Comparison of ENCODE assay signal across 17 mouse cellular contexts in the genomic region with DNA sequence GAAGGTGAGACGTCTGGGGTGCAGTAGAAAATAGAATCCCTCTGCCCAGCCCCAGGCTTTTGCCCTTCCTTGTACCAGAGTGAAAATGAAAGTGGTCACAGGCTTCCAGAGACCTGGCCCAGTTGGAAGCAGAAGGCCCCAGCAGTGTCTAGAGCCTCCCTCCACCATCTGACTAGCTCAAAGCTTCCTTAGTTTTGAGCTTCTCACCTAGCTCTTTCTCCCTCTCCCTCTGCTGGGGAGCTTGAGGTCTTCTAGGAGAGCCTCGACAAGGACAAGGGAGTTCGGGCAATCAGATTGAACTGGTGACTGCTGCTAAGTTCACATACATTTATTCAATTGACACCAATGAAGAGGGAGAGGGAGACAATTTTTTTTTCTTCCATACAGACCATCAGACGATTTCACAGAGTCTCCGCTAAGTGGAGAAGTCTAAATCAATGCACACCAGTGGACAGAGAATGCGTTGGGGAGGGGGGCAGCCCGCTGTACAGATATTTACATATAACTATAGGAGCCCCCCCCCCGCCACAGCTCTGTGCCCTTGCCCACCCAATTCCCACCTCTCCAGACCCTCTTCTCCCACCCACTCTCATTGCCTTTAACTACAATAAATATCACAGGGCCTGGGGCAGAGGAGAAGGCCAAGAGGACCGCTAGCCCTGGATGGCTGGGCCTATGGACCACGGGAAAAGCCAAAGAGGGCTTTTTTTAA. TPM values are rescaled to one million over a fixed set of nuclear protein-coding genes. Genes with fewer than 3 reads are reported as not detected.
A peak's percentile ranks its signal among the peaks of the same experiment; 100 is the strongest.
DNase-seq lines count a peak whose midpoint lies in the region; ATAC-seq lines count a peak whose summit lies in the region.
"Had no signal": no experiment of that assay in that cellular context is flagged by ENCODE, and none has a peak within 500 bp of the region (broad histone marks: within the 10 kb centered on the region; RNA-seq: fewer than 3 reads in every experiment).

No protein-coding gene starts in this region.

- H3K4me2 ChIP-seq in kidney, embryonic 14.5 days (replicated peaks; ENCODE audit: low read depth, low read length) = peak overlapping the region; percentile 78
- peak overlapping the region; percentile 74 for H3K4me2 ChIP-seq in embryonic facial prominence, embryonic 12.5 days (replicated peaks)
- peak overlapping the region; percentile 77 for H3K4me2 ChIP-seq in limb, embryonic 13.5 days (replicated peaks)

- H3K4me1 ChIP-seq in kidney, embryonic 14.5 days (ENCODE audit: control insufficient read depth, insufficient read depth, low read length) = 0 out of 2 replicates have a peak, but pooled peaks cover 5% of the 10 kb centered on the region
- H3K4me1 ChIP-seq in embryonic facial prominence, embryonic 12.5 days = peaks cover 16% of the 10 kb centered on the region; the same call in 1 of the 2 replicates
- H3K4me1 ChIP-seq in limb, embryonic 13.5 days = peaks cover 38% of the 10 kb centered on the region

- peaks cover 63% of the 10 kb centered on the region for H3K27me3 ChIP-seq in kidney, embryonic 14.5 days (ENCODE audit: control insufficient read depth, insufficient read depth, low read length)
- peaks cover 72% of the 10 kb centered on the region for H3K27me3 ChIP-seq in embryonic facial prominence, embryonic 12.5 days
- H3K27me3 ChIP-seq in limb, embryonic 13.5 days = peaks cover 100% of the 10 kb centered on the region

- DNase-seq in kidney, postnatal 25 days = no peak
- DNase-seq in adipocyte (ENCODE audit: low spot score) = peak; percentile 47
- no peak for DNase-seq in lung, postnatal 14 days
- no peak for DNase-seq in heart, postnatal 36 days
- DNase-seq: adrenal gland, adult 8-10 months; heart, adult 2 months; heart, postnatal 14 days; liver, postnatal 0 days; thymus, adult 18-20 months had no signal

- H3K27ac ChIP-seq in kidney, embryonic 14.5 days (ENCODE audit: low read depth, low read length) = peak overlapping the region; percentile 8; the same call in 1 of the 2 replicates
- H3K27ac ChIP-seq in embryonic facial prominence, embryonic 12.5 days = no peak overlapping the region
- no peak overlapping the region for H3K27ac ChIP-seq in limb, embryonic 13.5 days
- H3K27ac ChIP-seq: heart, adult 2 months had no signal

- intact Hi-C loops in heart, postnatal 36 days (cut with DNase I) = no loop called here

- no peaks in the 10 kb centered on the region for H3K9me3 ChIP-seq in kidney, embryonic 14.5 days (ENCODE audit: control insufficient read depth, low read length)
- H3K9me3 ChIP-seq in embryonic facial prominence, embryonic 12.5 days = no peaks in the 10 kb centered on the region
- H3K9me3 ChIP-seq in limb, embryonic 13.5 days = no peaks in the 10 kb centered on the region

- no peaks in the 10 kb centered on the region for H3K36me3 ChIP-seq in kidney, embryonic 14.5 days (ENCODE audit: control insufficient read depth, insufficient read depth, low read length)
- H3K36me3 ChIP-seq in embryonic facial prominence, embryonic 12.5 days = no peaks in the 10 kb centered on the region
- H3K36me3 ChIP-seq in limb, embryonic 13.5 days = no peaks in the 10 kb centered on the region

- no peak for ATAC-seq in kidney, embryonic 14.5 days (ENCODE audit: low FRiP score, low TSS enrichment)
- ATAC-seq in embryonic facial prominence, embryonic 12.5 days (ENCODE audit: insufficient number of reproducible peaks, insufficient read depth, low FRiP score, low TSS enrichment) = no peak
- no peak for ATAC-seq in limb, embryonic 13.5 days (ENCODE audit: low FRiP score, low read depth)
- ATAC-seq: liver, postnatal 0 days; Patski had no signal

- peak overlapping the region; percentile 64 for H3K4me3 ChIP-seq in kidney, embryonic 14.5 days (ENCODE audit: low read length)
- peak overlapping the region; percentile 54 for H3K4me3 ChIP-seq in embryonic facial prominence, embryonic 12.5 days
- H3K4me3 ChIP-seq in limb, embryonic 13.5 days = peak overlapping the region; percentile 57
- H3K4me3 ChIP-seq: erythroblast, embryonic 14.5 days; heart, adult 2 months had no signal

- WGBS in kidney, embryonic 14.5 days = 15% methylated on average over 10 of the region's 10 CpGs
- 6% methylated on average over 10 of the region's 10 CpGs for WGBS in embryonic facial prominence, embryonic 12.5 days
- 13% methylated on average over 10 of the region's 10 CpGs for WGBS in limb, embryonic 13.5 days

- peak overlapping the region; percentile 88 for H3K9ac ChIP-seq in kidney, embryonic 14.5 days (ENCODE audit: low read depth, low read length)
- peak overlapping the region; percentile 72 for H3K9ac ChIP-seq in embryonic facial prominence, embryonic 12.5 days
- 0 out of 2 replicates have a peak overlapping the region, but pooled peaks have one; percentile 40 for H3K9ac ChIP-seq in limb, embryonic 13.5 days
- H3K9ac ChIP-seq: liver, postnatal 0 days had no signal

RNA-seq across cellular contexts. Expression of a gene that starts 2.5 kb away (rescaled TPM):
- polyA plus RNA-seq in kidney, embryonic 14.5 days (2014; fragmentation: Nextera tagmentation; extraction: Ambion mirVana) = 5.0 and 8.3 TPM in 2 replicates
- polyA plus RNA-seq in embryonic facial prominence, embryonic 12.5 days (2016; fragmentation: Nextera tagmentation; extraction: Ambion mirVana) = 6.2 and 7.7 TPM in 2 replicates
- polyA plus RNA-seq in limb, embryonic 13.5 days (2015; fragmentation: Nextera tagmentation; extraction: Ambion mirVana) = 1.3 and 1.9 TPM in 2 replicates
- total RNA-seq in heart, postnatal 36 days (2021) = under 1 TPM; 0.24 to 0.39 TPM
- polyA plus RNA-seq: liver, postnatal 0 days had no signal

RNA-seq across cellular contexts. Expression of a gene that starts 19.7 kb away (rescaled TPM):
- polyA plus RNA-seq in kidney, embryonic 14.5 days (2014; fragmentation: Nextera tagmentation; extraction: Ambion mirVana) = not detected in 2 replicates
- 0.27 and 1.5 TPM in 2 replicates for polyA plus RNA-seq in embryonic facial prominence, embryonic 12.5 days (2016; fragmentation: Nextera tagmentation; extraction: Ambion mirVana)
- polyA plus RNA-seq in limb, embryonic 13.5 days (2015; fragmentation: Nextera tagmentation; extraction: Ambion mirVana) = not detected in 2 replicates
- total RNA-seq in heart, postnatal 36 days (2021) = not detected
- total RNA-seq: CH12.LX; heart, adult 2 months; heart, postnatal 14 days; left cerebral cortex, postnatal 10 days; neutrophil, adult 5-6 weeks had no signal
- polyA plus RNA-seq: erythroblast, embryonic 14.5 days; heart, adult 2 months; liver, postnatal 0 days; Patski had no signal
